Mouse (Mus musculus): ENCODE data around the gene Tsen2.

GRCm38 (mm10) chr6:115538645-115539429 is 5.6 kb upstream of the Tsen2 start:
- TF ChIP-seq CTCF (conservative IDR thresholded peaks at IDR 0.05; ENCODE audit: low read length) (peak; percentile 93), POU5F1 (IDR thresholded peaks at IDR 0.05; ENCODE audit: borderline replicate concordance, low read length) (no peak)
